Mouse (Mus musculus) midbrain, embryonic 16.5 days (tissue): ENCODE data around the gene Itgb3bp. TPM values are rescaled to one million over a fixed set of nuclear protein-coding genes. Genes with fewer than 3 reads are reported as not detected.

Experiments used
- ATAC-seq: fragments of 200-750 bp; cut with Nextera tagmentation; 2 replicates; pipeline ENCODE4 v1.8.0; 2017; ENCODE audit warnings: moderate TSS enrichment
- H3K27ac ChIP-seq: fragments of 300-500 bp; sonication (generic); 2 replicates; pipeline ENCODE4 v1.5.1; 2014; ENCODE audit warnings: mild to moderate bottlenecking, low read length, mixed read lengths
- H3K27me3 ChIP-seq: fragments of 300-500 bp; sonication (generic); 2 replicates; pipeline ENCODE4 v1.6.1; 2014; ENCODE audit warnings: low read depth, low read length, mixed read lengths; ENCODE audit not compliant: control insufficient read depth, insufficient read depth
- H3K36me3 ChIP-seq: fragments of 300-500 bp; sonication (generic); 2 replicates; pipeline ENCODE4 v1.6.1; 2014; ENCODE audit warnings: mild to moderate bottlenecking, low read length, moderate library complexity, mixed read lengths; ENCODE audit not compliant: control insufficient read depth, insufficient read depth
- H3K4me1 ChIP-seq: fragments of 300-500 bp; sonication (generic); 2 replicates; pipeline ENCODE4 v1.6.1; 2014; ENCODE audit warnings: mild to moderate bottlenecking, low read length, mixed read lengths; ENCODE audit not compliant: control insufficient read depth, insufficient read depth
- H3K4me2 ChIP-seq: fragments of 300-500 bp; sonication (generic); 2 replicates; pipeline ENCODE4 v1.6.1; 2014; ENCODE audit warnings: mild to moderate bottlenecking, low read length, mixed read lengths
- H3K4me3 ChIP-seq: fragments of 300-500 bp; sonication (generic); 2 replicates; pipeline ENCODE4 v1.5.1; 2014; ENCODE audit warnings: low read depth, mild to moderate bottlenecking, low read length, moderate library complexity, mixed read lengths
- H3K9ac ChIP-seq: fragments of 300-500 bp; sonication (generic); 2 replicates; pipeline ENCODE4 v1.6.1; 2014; ENCODE audit warnings: low read depth, low read length, mixed read lengths
- H3K9me3 ChIP-seq: fragments of 300-500 bp; sonication (generic); replicated peaks from 2 replicates; pipeline ENCODE4 v1.6.1; 2014; ENCODE audit warnings: mild to moderate bottlenecking, low read length, mixed read lengths; ENCODE audit not compliant: control insufficient read depth, poor library complexity, severe bottlenecking
- WGBS: fragments of 180-500 bp; shearing (Covaris S2); extraction: QIAGEN DNeasy Blood & Tissue Kit; methylation state at CpG from one replicate; pipeline ENCODE4 v1.1.7; 2014; 5-methylcytosine and 5-hydroxymethylcytosine counted together
- polyA plus RNA-seq: library from polyadenylated mRNA; unstranded; fragments of >200 nt; fragmentation: Nextera tagmentation; extraction: Ambion mirVana; gene quantifications from 2 replicates; pipeline ENCODE4 v1.2.1, GENCODE M21; 2015

Itgb3bp gene
- polyA plus RNA-seq, 1 experiment from 2014 or later = 12.4 TPM

- WGBS = 94% methylated on average over 7 of the region's 7 CpGs
- no peak for ATAC-seq
Observed at GRCm38 (mm10) chr4:99816697-99817460, 112.7 kb downstream of the Itgb3bp start.

GRCm38 (mm10) chr4:99792365-99792764 lies 137.2 kb downstream of the Itgb3bp start:
- WGBS = 96% methylated on average over 6 of the region's 6 CpGs
- H3K27me3 ChIP-seq = no peaks in the 10 kb centered on the region
- ATAC-seq = no peak
- H3K4me3 ChIP-seq = no peak overlapping the region
- no peaks in the 10 kb centered on the region for H3K4me1 ChIP-seq
- no peak overlapping the region for H3K9ac ChIP-seq
- no peaks in the 10 kb centered on the region for H3K36me3 ChIP-seq
- no peak overlapping the region for H3K4me2 ChIP-seq
- no peaks in the 10 kb centered on the region for H3K9me3 ChIP-seq
- H3K27ac ChIP-seq = no peak overlapping the region

More at GRCm38 (mm10) chr4:99816697-99817460, 112.7 kb downstream of the Itgb3bp start:
- Histone ChIP-seq H3K27ac (no peak overlapping the region), H3K4me1 (no peaks in the 10 kb centered on the region), H3K36me3 (no peaks in the 10 kb centered on the region), H3K27me3 (no peaks in the 10 kb centered on the region), H3K4me2 (no peak overlapping the region), H3K4me3 (no peak overlapping the region), H3K9me3 (no peaks in the 10 kb centered on the region), H3K9ac (no peak overlapping the region)

- H3K36me3 ChIP-seq = no peaks in the 10 kb centered on the region
- ATAC-seq = no peak
- H3K4me2 ChIP-seq = no peak overlapping the region
- no peaks in the 10 kb centered on the region for H3K9me3 ChIP-seq
- H3K4me1 ChIP-seq = no peaks in the 10 kb centered on the region
- no peak overlapping the region for H3K9ac ChIP-seq
- H3K4me3 ChIP-seq = no peak overlapping the region
- WGBS = 62% methylated on average over 1 of the region's 1 CpGs
- H3K27ac ChIP-seq = no peak overlapping the region
- no peaks in the 10 kb centered on the region for H3K27me3 ChIP-seq
Observed at GRCm38 (mm10) chr4:99773041-99773440, 156.6 kb downstream of the Itgb3bp start.

- no peaks in the 10 kb centered on the region for H3K9me3 ChIP-seq
- 87% methylated on average over 5 of the region's 5 CpGs for WGBS
- no peaks in the 10 kb centered on the region for H3K36me3 ChIP-seq
- no peaks in the 10 kb centered on the region for H3K4me1 ChIP-seq
- H3K4me2 ChIP-seq = no peak overlapping the region
- H3K27me3 ChIP-seq = no peaks in the 10 kb centered on the region
- no peak overlapping the region for H3K27ac ChIP-seq
- no peak overlapping the region for H3K9ac ChIP-seq
- no peak overlapping the region for H3K4me3 ChIP-seq
- ATAC-seq = no peak
Observed at GRCm38 (mm10) chr4:99770555-99770954, 159.1 kb downstream of the Itgb3bp start.

- H3K4me1 ChIP-seq = no peaks in the 10 kb centered on the region
- H3K4me3 ChIP-seq = no peak overlapping the region
- no peak overlapping the region for H3K27ac ChIP-seq
- no peaks in the 10 kb centered on the region for H3K27me3 ChIP-seq
- H3K36me3 ChIP-seq = no peaks in the 10 kb centered on the region
- no peak overlapping the region for H3K4me2 ChIP-seq
- H3K9me3 ChIP-seq = no peaks in the 10 kb centered on the region
- 31% methylated on average over 1 of the region's 1 CpGs for WGBS
- no peak overlapping the region for H3K9ac ChIP-seq
- no peak for ATAC-seq
Observed at GRCm38 (mm10) chr4:99766753-99767152, 162.9 kb downstream of the Itgb3bp start.

- Histone ChIP-seq H3K27me3 (no peaks in the 10 kb centered on the region), H3K4me3 (no peak overlapping the region), H3K36me3 (no peaks in the 10 kb centered on the region), H3K27ac (no peak overlapping the region), H3K4me1 (no peaks in the 10 kb centered on the region), H3K9ac (no peak overlapping the region), H3K9me3 (no peaks in the 10 kb centered on the region), H3K4me2 (no peak overlapping the region)
- WGBS = 79% methylated on average over 5 of the region's 5 CpGs
- no peak for ATAC-seq
Observed at GRCm38 (mm10) chr4:99766303-99766702, 163.3 kb downstream of the Itgb3bp start.

- Histone ChIP-seq H3K9me3 (no peaks in the 10 kb centered on the region), H3K9ac (no peak overlapping the region), H3K4me3 (no peak overlapping the region), H3K27me3 (no peaks in the 10 kb centered on the region), H3K27ac (no peak overlapping the region), H3K4me1 (no peaks in the 10 kb centered on the region), H3K36me3 (peaks cover 2% of the 10 kb centered on the region), H3K4me2 (no peak overlapping the region)
- 91% methylated on average over 5 of the region's 5 CpGs for WGBS
- no peak for ATAC-seq
Observed at GRCm38 (mm10) chr4:99752426-99752825, 177.2 kb downstream of the Itgb3bp start.

- Histone ChIP-seq H3K27ac (no peak overlapping the region), H3K4me3 (no peak overlapping the region), H3K9ac (no peak overlapping the region), H3K9me3 (no peaks in the 10 kb centered on the region), H3K36me3 (no peaks in the 10 kb centered on the region), H3K4me1 (no peaks in the 10 kb centered on the region), H3K27me3 (no peaks in the 10 kb centered on the region), H3K4me2 (no peak overlapping the region)
- WGBS = 41% methylated on average over 7 of the region's 7 CpGs
- no peak for ATAC-seq
Observed at GRCm38 (mm10) chr4:99739836-99740235, 189.8 kb downstream of the Itgb3bp start.

- H3K4me3 ChIP-seq = no peak overlapping the region
- H3K9me3 ChIP-seq = 0 out of 2 replicates have a peak, but pooled peaks cover 5% of the 10 kb centered on the region
- H3K27me3 ChIP-seq = no peaks in the 10 kb centered on the region
- 96% methylated on average over 8 of the region's 8 CpGs for WGBS
- no peak overlapping the region for H3K27ac ChIP-seq
- H3K4me2 ChIP-seq = no peak overlapping the region
- no peak for ATAC-seq
- H3K36me3 ChIP-seq = peaks cover 34% of the 10 kb centered on the region
- no peaks in the 10 kb centered on the region for H3K4me1 ChIP-seq
- H3K9ac ChIP-seq = no peak overlapping the region
Observed at GRCm38 (mm10) chr4:99725914-99726451, 203.6 kb downstream of the Itgb3bp start.
